Mouse (Mus musculus): ENCODE results near the gene Rhebl1.

GRCm38 (mm10) chr15:98877331-98877730 is 17.0 kb downstream of the Rhebl1 start:
- TF ChIP-seq HCFC1 (IDR thresholded peaks at IDR 0.05; ENCODE audit: low read depth, low read length), result no peak
- TF ChIP-seq CTCF (IDR thresholded peaks at IDR 0.05 in 2 of 3, conservative IDR thresholded peaks at IDR 0.05 in 1 of 3; ENCODE audit: control insufficient read depth in 1 of 3, insufficient read depth in 1 of 3, low read depth in 2 of 3, low read length in 3 of 3, poor library complexity in 1 of 3, severe bottlenecking in 1 of 3), result peak; percentile 74 to 97 (median 93)
- TF ChIP-seq CHD2 (IDR thresholded peaks at IDR 0.05; ENCODE audit: low read length), result no peak
- no peak for TF ChIP-seq KAT2A (conservative IDR thresholded peaks at IDR 0.05; ENCODE audit: low read depth, low read length)
